Mouse (Mus musculus) colon, adult 2 months (tissue): ENCODE data around the gene Opn1mw. TPM values are rescaled to one million over a fixed set of nuclear protein-coding genes. Genes with fewer than 3 reads are reported as not detected.

Experiments
- polyA plus RNA-seq: library from polyadenylated mRNA; depleted of rRNA; stranded (reverse); fragments of >200 nt; gene quantifications from 2 replicates; pipeline ENCODE4 v1.2.3, GENCODE M21; 2012; rRNA removed

Gene Opn1mw
- polyA plus RNA-seq, result not detected in 2 replicates

GRCm38 (mm10) chrX:74127164-74127563, at the start of gene Opn1mw:
TSS of gene Opn1mw (plus strand) at chrX:74127464.

DNA sequence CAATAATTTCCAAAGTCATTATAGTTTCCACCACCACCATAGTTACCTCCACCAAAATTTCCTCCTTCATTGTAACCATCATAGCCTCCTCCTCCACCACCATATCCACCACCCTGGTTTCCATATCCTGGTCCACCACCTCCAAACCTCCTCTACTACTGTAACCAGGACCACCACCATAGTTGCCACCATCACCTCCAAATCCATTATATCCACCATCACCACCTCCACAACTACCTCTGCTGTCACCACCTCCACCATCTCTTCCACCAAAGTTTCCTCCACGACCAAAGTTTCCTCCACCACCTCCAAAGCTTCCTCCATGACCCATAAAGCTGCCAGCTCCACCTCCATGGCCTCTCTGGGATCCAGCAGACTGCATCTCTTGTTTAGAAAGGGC, 8.0 kb downstream of the Opn1mw start, which contains the start of gene Mecp2:
Mecp2 (minus strand) TSS at position 101 of the 400 bp plus-strand sequence.

GRCm38 (mm10) chrX:74167738-74168137, 40.5 kb downstream of the Opn1mw start, which contains the start of gene Tex28:
TSS of gene Tex28 (minus strand) at chrX:74167838.

DNA sequence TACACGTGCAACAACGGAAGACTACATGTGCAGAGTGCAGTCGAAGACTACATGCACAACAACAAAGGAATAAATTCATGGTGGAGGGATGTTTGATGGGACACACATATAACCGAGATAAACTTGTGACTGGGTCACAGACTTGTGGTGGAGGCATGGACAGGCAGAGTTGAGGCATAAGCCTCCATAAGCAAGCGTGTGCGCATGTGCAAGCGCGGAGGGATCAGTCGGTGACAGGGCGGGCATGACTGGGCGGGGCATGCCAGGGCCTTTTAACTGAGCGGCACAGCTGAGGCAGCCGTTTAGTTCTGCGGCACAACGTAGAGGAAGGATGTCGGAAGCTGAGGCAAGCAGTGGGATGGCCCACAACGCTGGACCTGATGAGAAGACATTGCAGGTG, 49.7 kb downstream of the Opn1mw start, which contains the start of gene Tktl1:
Tktl1 (plus strand) TSS at position 301 of the 400 bp plus-strand sequence.

Other genes starting within 250 kb of the Opn1mw start
- 0.15 and 0.19 TPM in 2 replicates for gene Avpr2, start 235.4 kb upstream of the Opn1mw start, polyA plus RNA-seq
- gene L1cam, start 231.4 kb upstream of the Opn1mw start, polyA plus RNA-seq, result 36.2 and 46.4 TPM in 2 replicates
- 15.2 and 16.6 TPM in 2 replicates for gene Arhgap4, start 205.6 kb upstream of the Opn1mw start, polyA plus RNA-seq
- gene Naa10, start 205.5 kb upstream of the Opn1mw start, polyA plus RNA-seq, result 49.4 and 57.1 TPM in 2 replicates
- gene Renbp, start 196.6 kb upstream of the Opn1mw start, polyA plus RNA-seq, result 5.4 TPM in 2 replicates
- gene Hcfc1, start 161.1 kb upstream of the Opn1mw start, polyA plus RNA-seq, result 59.4 and 73.4 TPM in 2 replicates
- gene Irak1, start 103.5 kb upstream of the Opn1mw start, polyA plus RNA-seq, result 168 and 173 TPM in 2 replicates
- gene Mecp2, start 7.9 kb downstream of the Opn1mw start, polyA plus RNA-seq, result 3.6 and 3.7 TPM in 2 replicates
- gene Tex28, start 40.4 kb downstream of the Opn1mw start, polyA plus RNA-seq, result not detected in 2 replicates
- gene Tktl1, start 49.8 kb downstream of the Opn1mw start, polyA plus RNA-seq, result not detected in 2 replicates
- 985 and 1,044 TPM in 2 replicates for gene Flna, start 122.4 kb downstream of the Opn1mw start, polyA plus RNA-seq
- 48.3 and 63.7 TPM in 2 replicates for gene Emd, start 127.2 kb downstream of the Opn1mw start, polyA plus RNA-seq
- gene Rpl10, start 143.3 kb downstream of the Opn1mw start, polyA plus RNA-seq, result 1,225 and 1,400 TPM in 2 replicates
- gene Taz, start 154.4 kb downstream of the Opn1mw start, polyA plus RNA-seq, result 121 and 127 TPM in 2 replicates
- gene Dnase1l1, start 154.9 kb downstream of the Opn1mw start, polyA plus RNA-seq, result 18.3 and 18.9 TPM in 2 replicates
- 324 and 365 TPM in 2 replicates for gene Atp6ap1, start 169.6 kb downstream of the Opn1mw start, polyA plus RNA-seq
- 94.5 and 119 TPM in 2 replicates for gene Gdi1, start 177.5 kb downstream of the Opn1mw start, polyA plus RNA-seq
- 11.6 and 17.5 TPM in 2 replicates for gene Fam50a, start 185.6 kb downstream of the Opn1mw start, polyA plus RNA-seq
- gene Plxna3, start 201.6 kb downstream of the Opn1mw start, polyA plus RNA-seq, result 13.9 and 16.8 TPM in 2 replicates
- gene Lage3, start 226.2 kb downstream of the Opn1mw start, polyA plus RNA-seq, result 35.5 and 37.4 TPM in 2 replicates
- gene Ubl4a, start 245.8 kb downstream of the Opn1mw start, polyA plus RNA-seq, result 38.4 and 49.9 TPM in 2 replicates
- gene Slc10a3, start 245.9 kb downstream of the Opn1mw start, polyA plus RNA-seq, result 19.5 and 23.5 TPM in 2 replicates